Mouse (Mus musculus): Measurements from ENCODE around the gene Zfp423. TPM values are rescaled to one million over a fixed set of nuclear protein-coding genes. Genes with fewer than 3 reads are reported as not detected.

Gene Zfp423
- polyA plus RNA-seq, 1 experiment from 2014 or later, result 7.5 TPM

DNA sequence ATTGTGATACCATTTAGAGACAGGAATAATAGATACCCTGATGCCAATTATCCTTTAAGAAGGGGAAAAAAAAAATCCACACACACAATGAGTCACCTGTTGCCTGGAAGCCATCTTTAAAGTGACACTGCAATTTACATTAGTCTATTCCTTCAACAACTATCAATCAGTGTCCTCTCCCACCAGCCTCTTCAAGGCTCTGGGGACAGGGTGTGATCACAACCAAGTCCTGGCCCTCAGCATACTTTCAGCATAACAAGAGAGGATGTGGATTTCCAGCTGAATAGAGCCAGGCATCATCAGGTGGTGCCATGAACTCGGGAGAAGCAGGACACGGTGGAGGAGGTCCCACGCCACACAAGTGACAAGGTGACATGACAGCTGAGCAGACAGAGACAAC, 156.8 kb downstream of the Zfp423 start:
- no peak overlapping the region for H3K27ac ChIP-seq (ENCODE audit: low read length)
- 49% methylated on average over 3 of the region's 3 CpGs for WGBS
- no peak overlapping the region for H3K4me3 ChIP-seq (ENCODE audit: low read length)
- H3K4me1 ChIP-seq (replicated peaks; ENCODE audit: control insufficient read depth, insufficient read depth, low read length), result peaks cover 11% of the 10 kb centered on the region
- no peak for ATAC-seq (ENCODE audit: low read depth)
- H3K36me3 ChIP-seq (ENCODE audit: control insufficient read depth, insufficient read depth, low read length), result no peaks in the 10 kb centered on the region
- H3K9ac ChIP-seq (ENCODE audit: low read length), result no peak overlapping the region
- no peaks in the 10 kb centered on the region for H3K9me3 ChIP-seq (ENCODE audit: control insufficient read depth, low read length)
- H3K27me3 ChIP-seq (ENCODE audit: control insufficient read depth, insufficient read depth, low read depth, low read length), result no peaks in the 10 kb centered on the region
- H3K4me2 ChIP-seq (ENCODE audit: low read depth, low read length), result no peak overlapping the region

DNA sequence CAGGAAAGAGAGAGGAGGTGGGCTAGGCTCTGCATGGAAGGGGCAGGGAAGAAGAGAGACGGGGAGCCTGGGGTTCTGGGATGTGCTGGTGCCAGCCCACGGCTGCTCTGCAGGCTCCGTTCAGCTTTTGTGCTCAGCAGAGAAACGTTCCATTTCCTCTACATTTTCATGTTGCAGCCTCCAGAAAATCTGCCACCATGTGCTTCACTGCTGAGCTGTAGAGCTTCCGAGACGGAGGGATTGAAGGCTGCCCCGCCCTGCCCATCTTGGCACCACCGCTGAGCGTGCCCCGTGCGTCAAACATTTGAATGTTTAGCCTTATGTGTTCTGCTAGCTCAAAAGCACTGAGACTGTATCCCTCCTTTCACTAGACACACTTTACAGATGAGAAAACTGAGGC, 159.3 kb downstream of the Zfp423 start:
- 80% methylated on average over 11 of the region's 11 CpGs for WGBS

DNA sequence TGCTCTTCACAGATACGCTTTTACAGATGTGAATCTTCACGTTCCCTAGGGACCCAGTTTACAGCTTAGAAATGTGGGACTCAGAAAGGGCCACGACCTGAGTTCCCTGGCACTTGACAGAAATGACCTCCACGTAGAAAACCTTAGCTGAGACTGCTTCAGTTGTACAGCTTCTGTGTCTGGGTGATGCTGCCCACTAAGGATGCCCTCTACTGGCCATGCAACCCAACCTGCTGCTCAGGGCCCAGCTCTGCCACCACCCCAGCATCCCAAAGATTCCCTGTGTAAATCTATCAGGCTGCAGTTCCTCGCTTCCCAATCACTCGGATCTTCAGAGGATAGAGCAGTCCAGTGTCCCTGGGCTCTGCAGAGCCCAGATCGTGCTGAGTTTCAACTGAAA, 163.2 kb downstream of the Zfp423 start:
- no peak overlapping the region for H3K9ac ChIP-seq (ENCODE audit: low read length)
- no peaks in the 10 kb centered on the region for H3K36me3 ChIP-seq (ENCODE audit: control insufficient read depth, insufficient read depth, low read length)
- H3K4me1 ChIP-seq (replicated peaks; ENCODE audit: control insufficient read depth, insufficient read depth, low read length), result no peaks in the 10 kb centered on the region
- WGBS, result 70% methylated on average over 7 of the region's 7 CpGs
- H3K4me2 ChIP-seq (ENCODE audit: low read depth, low read length), result no peak overlapping the region
- no peak for ATAC-seq (ENCODE audit: low read depth)
- H3K27me3 ChIP-seq (ENCODE audit: control insufficient read depth, insufficient read depth, low read depth, low read length), result no peaks in the 10 kb centered on the region
- H3K9me3 ChIP-seq (ENCODE audit: control insufficient read depth, low read length), result no peaks in the 10 kb centered on the region
- H3K4me3 ChIP-seq (ENCODE audit: low read length), result no peak overlapping the region
- H3K27ac ChIP-seq (ENCODE audit: low read length), result no peak overlapping the region

More for the DNA sequence above, 159.3 kb downstream of the Zfp423 start:
- H3K9me3 ChIP-seq (ENCODE audit: control insufficient read depth, low read length), result no peaks in the 10 kb centered on the region
- ATAC-seq (ENCODE audit: low read depth), result no peak
- H3K27ac ChIP-seq (ENCODE audit: low read length), result no peak overlapping the region
- H3K4me3 ChIP-seq (ENCODE audit: low read length), result no peak overlapping the region
- H3K4me2 ChIP-seq (ENCODE audit: low read depth, low read length), result no peak overlapping the region
- peaks cover 10% of the 10 kb centered on the region for H3K4me1 ChIP-seq (replicated peaks; ENCODE audit: control insufficient read depth, insufficient read depth, low read length)
- H3K9ac ChIP-seq (ENCODE audit: low read length), result no peak overlapping the region
- H3K36me3 ChIP-seq (ENCODE audit: control insufficient read depth, insufficient read depth, low read length), result no peaks in the 10 kb centered on the region
- no peaks in the 10 kb centered on the region for H3K27me3 ChIP-seq (ENCODE audit: control insufficient read depth, insufficient read depth, low read depth, low read length)

DNA sequence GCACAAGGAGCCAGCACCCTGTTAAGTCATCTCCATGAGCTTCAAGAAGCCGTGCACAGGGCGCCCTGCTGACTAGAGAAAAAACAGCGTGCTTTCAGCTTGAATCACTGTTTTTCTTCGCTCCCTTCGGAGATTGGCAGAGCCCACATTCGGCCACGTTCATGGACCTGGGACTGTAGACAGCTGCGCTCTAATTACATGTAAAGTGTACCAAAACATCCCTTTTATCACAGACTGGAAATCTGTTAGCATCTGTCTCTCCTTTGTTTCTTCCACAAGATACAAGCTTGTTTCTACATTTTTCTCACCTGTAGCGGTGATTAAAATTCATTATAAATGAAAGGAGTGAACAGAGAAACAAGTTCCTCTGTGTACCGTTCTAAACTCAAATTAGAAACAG, 164.8 kb downstream of the Zfp423 start:
- Histone ChIP-seq H3K27ac (ENCODE audit: low read length) (no peak overlapping the region), H3K4me3 (ENCODE audit: low read length) (no peak overlapping the region), H3K4me2 (ENCODE audit: low read depth, low read length) (no peak overlapping the region), H3K36me3 (ENCODE audit: control insufficient read depth, insufficient read depth, low read length) (no peaks in the 10 kb centered on the region), H3K27me3 (ENCODE audit: control insufficient read depth, insufficient read depth, low read depth, low read length) (no peaks in the 10 kb centered on the region), H3K4me1 (replicated peaks; ENCODE audit: control insufficient read depth, insufficient read depth, low read length) (no peaks in the 10 kb centered on the region), H3K9ac (ENCODE audit: low read length) (no peak overlapping the region), H3K9me3 (ENCODE audit: control insufficient read depth, low read length) (no peaks in the 10 kb centered on the region)
- 87% methylated on average over 10 of the region's 10 CpGs for WGBS
- ATAC-seq (ENCODE audit: low read depth), result no peak

DNA sequence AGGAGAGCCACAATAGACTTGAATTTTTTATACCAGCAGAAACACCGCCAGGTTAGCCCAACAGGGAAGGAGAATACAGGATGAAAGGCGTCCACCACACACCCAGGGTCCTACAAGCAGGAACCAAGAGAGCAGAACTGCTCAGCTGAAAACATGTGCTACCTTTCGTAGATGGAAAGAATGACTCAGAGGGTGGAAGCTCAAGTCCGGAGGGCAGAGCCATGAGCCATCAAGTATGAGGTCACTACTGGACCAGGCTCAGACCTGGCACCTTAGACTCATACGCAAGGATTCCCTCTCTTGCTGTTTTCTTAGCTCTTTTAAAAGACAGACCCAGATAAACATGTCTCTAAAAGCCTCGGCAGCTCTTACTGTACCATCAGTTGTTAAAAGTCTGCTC, 168.3 kb downstream of the Zfp423 start:
- no peak overlapping the region for H3K27ac ChIP-seq (ENCODE audit: low read length)
- ATAC-seq (ENCODE audit: low read depth), result no peak
- H3K4me1 ChIP-seq (replicated peaks; ENCODE audit: control insufficient read depth, insufficient read depth, low read length), result no peaks in the 10 kb centered on the region
- no peaks in the 10 kb centered on the region for H3K9me3 ChIP-seq (ENCODE audit: control insufficient read depth, low read length)
- H3K36me3 ChIP-seq (ENCODE audit: control insufficient read depth, insufficient read depth, low read length), result no peaks in the 10 kb centered on the region
- no peak overlapping the region for H3K4me3 ChIP-seq (ENCODE audit: low read length)
- no peak overlapping the region for H3K9ac ChIP-seq (ENCODE audit: low read length)
- WGBS, result 78% methylated on average over 6 of the region's 6 CpGs
- H3K27me3 ChIP-seq (ENCODE audit: control insufficient read depth, insufficient read depth, low read depth, low read length), result no peaks in the 10 kb centered on the region
- H3K4me2 ChIP-seq (ENCODE audit: low read depth, low read length), result no peak overlapping the region

DNA sequence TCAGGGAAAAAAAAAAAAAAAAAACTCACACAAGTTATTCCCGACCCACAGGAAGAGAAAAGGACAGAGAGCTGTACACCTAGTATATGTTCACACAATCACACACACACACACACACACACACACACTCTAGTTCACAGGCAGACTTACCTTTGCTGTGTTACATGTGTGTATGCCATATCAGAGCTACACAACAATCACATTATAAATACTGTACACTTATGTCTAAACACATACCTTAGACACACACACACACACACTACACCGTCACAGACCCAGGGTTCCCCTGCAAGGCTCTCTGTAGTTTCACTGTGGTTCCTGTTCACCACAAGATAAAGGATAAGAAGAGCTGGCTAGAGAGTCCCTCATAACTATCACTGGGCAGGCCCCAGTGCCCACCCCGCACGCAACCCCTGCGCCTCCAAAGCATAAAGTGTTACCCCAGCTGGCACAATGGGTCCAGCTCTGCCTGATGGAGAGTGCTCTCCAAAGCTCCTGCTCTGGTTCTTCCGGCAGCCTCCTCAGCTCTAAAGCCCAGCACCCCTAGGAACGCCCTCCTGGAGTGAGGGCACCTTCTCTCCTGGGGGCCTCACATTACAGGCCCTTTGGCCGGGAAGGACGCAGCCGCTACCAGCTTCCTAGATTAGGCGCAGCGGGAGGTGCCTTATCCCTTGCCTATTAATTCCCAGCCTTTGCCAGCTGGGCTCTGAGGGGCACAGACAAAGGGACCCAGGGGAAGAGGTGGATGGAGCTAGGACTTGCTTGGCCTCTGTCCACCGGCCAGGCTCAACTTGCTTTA, 174.6 kb downstream of the Zfp423 start:
- Histone ChIP-seq H3K9me3 (ENCODE audit: control insufficient read depth, low read length) (no peaks in the 10 kb centered on the region), H3K4me1 (replicated peaks; ENCODE audit: control insufficient read depth, insufficient read depth, low read length) (peaks cover 12% of the 10 kb centered on the region), H3K27ac (ENCODE audit: low read length) (no peak overlapping the region), H3K36me3 (ENCODE audit: control insufficient read depth, insufficient read depth, low read length) (peaks cover 3% of the 10 kb centered on the region; the same call in 1 of the 2 replicates), H3K9ac (ENCODE audit: low read length) (no peak overlapping the region), H3K27me3 (ENCODE audit: control insufficient read depth, insufficient read depth, low read depth, low read length) (no peaks in the 10 kb centered on the region), H3K4me2 (ENCODE audit: low read depth, low read length) (no peak overlapping the region), H3K4me3 (ENCODE audit: low read length) (no peak overlapping the region)
- 73% methylated on average over 12 of the region's 13 CpGs for WGBS
- ATAC-seq (ENCODE audit: low read depth), result no peak

DNA sequence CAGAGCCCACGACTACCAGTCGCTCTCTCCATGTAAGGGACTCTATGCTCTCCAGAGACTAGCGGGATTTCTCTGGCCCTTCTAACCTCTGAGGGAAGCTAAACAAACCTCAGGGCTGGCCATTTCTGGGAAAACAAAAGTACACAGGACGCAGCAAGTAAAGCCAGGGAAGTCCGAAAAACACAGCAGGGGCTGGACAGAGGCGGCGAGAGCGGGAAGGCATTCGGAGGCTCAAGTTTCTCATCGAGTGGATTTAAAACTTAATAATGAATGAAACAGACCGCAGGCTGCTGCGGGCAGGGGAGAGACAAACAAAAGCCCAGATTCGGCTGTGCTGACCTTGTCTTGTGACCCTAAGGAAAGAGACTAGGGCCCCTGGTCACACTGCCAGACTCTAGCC, 175.2 kb downstream of the Zfp423 start:
- Histone ChIP-seq H3K4me3 (ENCODE audit: low read length) (no peak overlapping the region), H3K4me2 (ENCODE audit: low read depth, low read length) (no peak overlapping the region), H3K9ac (ENCODE audit: low read length) (peak overlapping the region; percentile 52), H3K27ac (ENCODE audit: low read length) (peak overlapping the region; percentile 55), H3K36me3 (ENCODE audit: control insufficient read depth, insufficient read depth, low read length) (peaks cover 3% of the 10 kb centered on the region; the same call in 1 of the 2 replicates), H3K4me1 (replicated peaks; ENCODE audit: control insufficient read depth, insufficient read depth, low read length) (peaks cover 12% of the 10 kb centered on the region), H3K9me3 (ENCODE audit: control insufficient read depth, low read length) (no peaks in the 10 kb centered on the region), H3K27me3 (ENCODE audit: control insufficient read depth, insufficient read depth, low read depth, low read length) (no peaks in the 10 kb centered on the region)
- 27% methylated on average over 13 of the region's 13 CpGs for WGBS
- ATAC-seq (ENCODE audit: low read depth), result no peak

DNA sequence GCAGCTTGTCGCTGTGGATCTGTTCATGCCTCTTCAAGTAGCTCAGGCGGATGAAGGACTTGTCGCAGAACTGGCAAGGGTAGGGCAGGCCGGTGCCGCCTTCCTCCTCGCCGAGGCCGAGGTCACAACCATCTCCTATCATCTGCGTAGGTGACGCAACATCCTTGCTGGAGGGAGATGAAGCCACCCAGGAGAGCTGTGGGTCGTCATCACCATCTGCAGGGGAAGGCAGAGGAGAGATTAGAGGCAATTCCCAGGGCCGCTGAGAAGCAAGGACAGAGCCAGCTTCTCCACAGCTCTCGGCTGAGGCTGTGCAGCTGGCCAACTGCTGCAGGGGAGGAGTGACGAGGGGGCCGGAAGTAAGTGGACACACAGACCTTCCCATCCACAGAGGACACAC, 176.2 kb downstream of the Zfp423 start:
- Histone ChIP-seq H3K4me1 (replicated peaks; ENCODE audit: control insufficient read depth, insufficient read depth, low read length) (peaks cover 12% of the 10 kb centered on the region), H3K36me3 (ENCODE audit: control insufficient read depth, insufficient read depth, low read length) (peaks cover 3% of the 10 kb centered on the region; the same call in 1 of the 2 replicates), H3K27ac (ENCODE audit: low read length) (no peak overlapping the region), H3K9me3 (ENCODE audit: control insufficient read depth, low read length) (no peaks in the 10 kb centered on the region), H3K9ac (ENCODE audit: low read length) (peak overlapping the region; percentile 15; the same call in 1 of the 2 replicates), H3K27me3 (ENCODE audit: control insufficient read depth, insufficient read depth, low read depth, low read length) (no peaks in the 10 kb centered on the region), H3K4me3 (ENCODE audit: low read length) (no peak overlapping the region), H3K4me2 (ENCODE audit: low read depth, low read length) (peak overlapping the region; percentile 25; the same call in 1 of the 2 replicates)
- ATAC-seq (ENCODE audit: low read depth), result peak; percentile 62
- WGBS, result 50% methylated on average over 15 of the region's 15 CpGs

DNA sequence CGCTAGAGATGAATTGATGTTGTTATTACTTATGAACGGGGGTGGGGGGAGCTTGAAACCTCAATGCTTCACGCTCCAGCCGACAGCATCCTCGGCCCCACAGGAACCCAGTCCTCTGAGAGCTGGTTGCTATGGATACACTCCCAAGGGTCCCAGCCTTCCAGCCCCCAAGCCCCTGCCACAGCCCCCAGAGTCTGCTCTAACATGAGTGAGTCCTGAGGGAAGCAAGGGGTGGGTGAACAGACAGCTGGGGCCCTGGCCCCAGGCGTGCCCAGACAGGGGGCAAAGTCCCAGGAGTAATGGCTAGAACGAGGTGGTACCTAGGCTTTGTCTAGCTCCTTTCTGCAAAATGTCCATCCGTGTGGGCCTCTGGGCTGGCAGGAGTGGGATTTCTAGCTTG, 181.8 kb downstream of the Zfp423 start:
- H3K27me3 ChIP-seq (ENCODE audit: control insufficient read depth, insufficient read depth, low read depth, low read length), result no peaks in the 10 kb centered on the region
- 61% methylated on average over 8 of the region's 8 CpGs for WGBS
- H3K4me2 ChIP-seq (ENCODE audit: low read depth, low read length), result no peak overlapping the region
- H3K36me3 ChIP-seq (ENCODE audit: control insufficient read depth, insufficient read depth, low read length), result peaks cover 3% of the 10 kb centered on the region; the same call in 1 of the 2 replicates
- no peak overlapping the region for H3K4me3 ChIP-seq (ENCODE audit: low read length)
- H3K9ac ChIP-seq (ENCODE audit: low read length), result no peak overlapping the region
- ATAC-seq (ENCODE audit: low read depth), result no peak
- H3K27ac ChIP-seq (ENCODE audit: low read length), result no peak overlapping the region
- no peaks in the 10 kb centered on the region for H3K9me3 ChIP-seq (ENCODE audit: control insufficient read depth, low read length)
- H3K4me1 ChIP-seq (replicated peaks; ENCODE audit: control insufficient read depth, insufficient read depth, low read length), result 0 out of 2 replicates have a peak, but pooled peaks cover 2% of the 10 kb centered on the region
